Mouse (Mus musculus): ENCODE results near the gene 1700025G04Rik.

1700025G04Rik gene

GRCm38 (mm10) chr1:152090018-152090553, at the start of gene 1700025G04Rik:
TSS of gene 1700025G04Rik (minus strand) at chr1:152090125.
- peak; percentile 94 for DNase-seq

- no peak for DNase-seq
Observed at GRCm38 (mm10) chr1:152139496-152139895, 49.6 kb upstream of the 1700025G04Rik start.

GRCm38 (mm10) chr1:152130029-152130727, 40.3 kb upstream of the 1700025G04Rik start:
- peak; percentile 40 for DNase-seq

GRCm38 (mm10) chr1:152125451-152125850, 35.5 kb upstream of the 1700025G04Rik start:
- DNase-seq, result no peak

- DNase-seq, result no peak
Observed at GRCm38 (mm10) chr1:152110123-152110522, 20.2 kb upstream of the 1700025G04Rik start.

- DNase-seq, result no peak
Observed at GRCm38 (mm10) chr1:152106136-152106535, 16.2 kb upstream of the 1700025G04Rik start.

- no peak for DNase-seq
Observed at GRCm38 (mm10) chr1:152105246-152105645, 15.3 kb upstream of the 1700025G04Rik start.

- peak; percentile 28 for DNase-seq
Observed at GRCm38 (mm10) chr1:152101746-152102145, 11.8 kb upstream of the 1700025G04Rik start.

GRCm38 (mm10) chr1:152096045-152096444, 6.1 kb upstream of the 1700025G04Rik start:
- no peak for DNase-seq

GRCm38 (mm10) chr1:152090564-152091545, 930 bp upstream of the 1700025G04Rik start:
- peak; percentile 66 for DNase-seq

GRCm38 (mm10) chr1:152089526-152089925, 399 bp downstream of the 1700025G04Rik start:
- no peak for DNase-seq

- DNase-seq, result peak; percentile 58
Observed at GRCm38 (mm10) chr1:152088791-152089401, 1.0 kb downstream of the 1700025G04Rik start.

GRCm38 (mm10) chr1:152088030-152088429, 1.9 kb downstream of the 1700025G04Rik start:
- DNase-seq, result peak; percentile 14

GRCm38 (mm10) chr1:152086951-152087350, 3.0 kb downstream of the 1700025G04Rik start:
- peak; percentile 64 for DNase-seq

GRCm38 (mm10) chr1:152085561-152085960, 4.4 kb downstream of the 1700025G04Rik start:
- DNase-seq, result no peak

GRCm38 (mm10) chr1:152084638-152085345, 5.1 kb downstream of the 1700025G04Rik start:
- DNase-seq, result no peak

GRCm38 (mm10) chr1:152081954-152082711, 7.8 kb downstream of the 1700025G04Rik start:
- DNase-seq, result no peak

- DNase-seq, result no peak
Observed at GRCm38 (mm10) chr1:152081121-152081520, 8.8 kb downstream of the 1700025G04Rik start.

GRCm38 (mm10) chr1:152080244-152080643, 9.7 kb downstream of the 1700025G04Rik start:
- DNase-seq, result no peak

- DNase-seq, result peak; percentile 68
Observed at GRCm38 (mm10) chr1:152077171-152077715, 12.7 kb downstream of the 1700025G04Rik start.

- no peak for DNase-seq
Observed at GRCm38 (mm10) chr1:152076222-152076845, 13.6 kb downstream of the 1700025G04Rik start.
